Mouse (Mus musculus) C2C12 (cell line): ENCODE data around the gene Usp6nl. TPM values are rescaled to one million over a fixed set of nuclear protein-coding genes. Genes with fewer than 3 reads are reported as not detected.

Experiments
- H3K27me3 ChIP-seq: one replicate; pipeline ENCODE4 v1.6.1; 2011; ENCODE audit not compliant: control insufficient read depth, insufficient read depth, insufficient read length
- H3K36me3 ChIP-seq: one replicate; pipeline ENCODE4 v1.6.1; 2011; ENCODE audit not compliant: control insufficient read depth, insufficient read depth
- H3K4me3 ChIP-seq: one replicate; pipeline ENCODE4 v1.5.1; 2011; ENCODE audit warnings: mild to moderate bottlenecking, control low read depth; ENCODE audit not compliant: poor library complexity, insufficient read depth, severe bottlenecking
- H3K79me2 ChIP-seq: one replicate; pipeline ENCODE4 v1.6.1; 2011; ENCODE audit not compliant: control insufficient read depth, insufficient read depth
- H3K79me3 ChIP-seq: one replicate; pipeline ENCODE4 v1.6.1; 2011; ENCODE audit warnings: low read depth, control low read depth
- H3ac ChIP-seq: one replicate; pipeline ENCODE3; 2011; ENCODE audit warnings: low read depth; ENCODE audit not compliant: control insufficient read depth, insufficient read length
- CEBPB ChIP-seq: IDR thresholded peaks from one replicate; pipeline ENCODE4 v1.6.1; 2011; ENCODE audit warnings: low read depth, mild to moderate bottlenecking, control low read depth, moderate library complexity
- CTCF ChIP-seq: IDR thresholded peaks from one replicate; pipeline ENCODE4 v1.5.1; 2011; ENCODE audit not compliant: control insufficient read depth, insufficient read depth, insufficient read length
- FOSL1 ChIP-seq: IDR thresholded peaks from one replicate; pipeline ENCODE4 v1.8.0; 2011; ENCODE audit warnings: mild to moderate bottlenecking, low read length; ENCODE audit not compliant: poor library complexity, insufficient read depth, severe bottlenecking
- MAX ChIP-seq: IDR thresholded peaks from one replicate; pipeline ENCODE4 v1.6.1; 2011; ENCODE audit warnings: mild to moderate bottlenecking, control low read depth
- MYOD1 ChIP-seq: IDR thresholded peaks from one replicate; pipeline ENCODE4 v1.6.1; 2011; ENCODE audit warnings: low read depth; ENCODE audit not compliant: control insufficient read depth, insufficient read length
- MYOG ChIP-seq: IDR thresholded peaks from one replicate; pipeline ENCODE4 v1.6.1; 2011; ENCODE audit not compliant: control insufficient read depth, insufficient read length; ENCODE audit errors: extremely low read depth
- USF1 ChIP-seq: IDR thresholded peaks from one replicate; pipeline ENCODE4 v1.6.1; 2011; ENCODE audit warnings: low read depth, mild to moderate bottlenecking, control low read depth, moderate library complexity
- polyA plus RNA-seq: library from polyadenylated mRNA; unstranded; fragments of >200 nt; fragmentation: generic; extraction: Trizol; gene quantifications from one replicate; pipeline ENCODE4 v1.2.1, GENCODE M21; 2012; ENCODE audit warnings: missing spikeins

Gene Usp6nl
- polyA plus RNA-seq, 1 experiment: 6.1 TPM

DNA sequence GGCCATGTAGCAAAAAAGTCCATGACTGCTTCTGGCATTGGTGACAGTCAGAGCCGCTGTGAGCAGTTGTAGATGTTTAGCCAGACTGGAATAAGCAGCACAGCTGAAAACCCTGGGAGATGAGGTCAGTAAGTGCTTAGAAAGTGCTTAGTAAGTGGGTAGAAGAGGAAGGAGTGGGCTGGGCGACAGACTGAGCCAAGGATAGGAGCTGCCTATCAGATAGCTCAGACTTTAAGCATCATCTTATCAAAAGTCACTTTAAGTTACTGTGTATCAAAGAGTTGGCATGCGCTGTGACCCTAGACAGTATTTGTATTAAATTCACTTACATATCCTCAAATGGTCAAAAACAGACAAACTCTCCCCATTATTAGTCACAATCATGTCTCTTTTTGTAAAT is 37.7 kb upstream of the Usp6nl start:
- no peak overlapping the region for H3ac ChIP-seq
- no peaks in the 10 kb centered on the region for H3K79me2 ChIP-seq
- no peaks in the 10 kb centered on the region for H3K36me3 ChIP-seq
- H3K79me3 ChIP-seq: no peaks in the 10 kb centered on the region
- TF ChIP-seq FOSL1 (no peak), MYOG (no peak), CTCF (no peak), USF1 (no peak), MAX (no peak), CEBPB (no peak), MYOD1 (no peak)
- H3K4me3 ChIP-seq: no peak overlapping the region
- H3K27me3 ChIP-seq: no peaks in the 10 kb centered on the region

DNA sequence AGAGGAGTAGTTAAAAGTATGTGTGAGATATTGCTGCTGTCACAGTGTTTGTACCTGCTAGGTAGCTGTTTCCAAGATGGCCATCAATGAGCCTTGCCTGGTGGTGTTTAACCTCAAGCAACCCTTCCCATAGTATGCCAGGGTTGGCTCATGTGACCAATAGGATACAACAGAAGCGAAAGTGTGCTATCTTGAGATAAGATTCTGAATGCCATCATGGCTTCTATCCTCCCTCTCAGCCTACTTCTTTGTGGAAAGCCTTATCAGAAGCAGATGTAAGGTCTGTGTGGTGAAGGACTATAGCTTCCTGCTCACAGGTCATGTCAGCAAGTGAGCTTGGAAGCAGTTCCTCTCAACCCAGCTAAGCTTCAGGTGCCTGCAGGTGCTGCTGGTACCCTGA is 36.7 kb upstream of the Usp6nl start:
- no peaks in the 10 kb centered on the region for H3K36me3 ChIP-seq
- H3K79me2 ChIP-seq: no peaks in the 10 kb centered on the region
- H3ac ChIP-seq: no peak overlapping the region
- H3K27me3 ChIP-seq: no peaks in the 10 kb centered on the region
- H3K4me3 ChIP-seq: no peak overlapping the region
- no peaks in the 10 kb centered on the region for H3K79me3 ChIP-seq
- TF ChIP-seq USF1 (no peak), MAX (no peak), CEBPB (no peak), CTCF (no peak), MYOD1 (no peak), FOSL1 (no peak), MYOG (no peak)

DNA sequence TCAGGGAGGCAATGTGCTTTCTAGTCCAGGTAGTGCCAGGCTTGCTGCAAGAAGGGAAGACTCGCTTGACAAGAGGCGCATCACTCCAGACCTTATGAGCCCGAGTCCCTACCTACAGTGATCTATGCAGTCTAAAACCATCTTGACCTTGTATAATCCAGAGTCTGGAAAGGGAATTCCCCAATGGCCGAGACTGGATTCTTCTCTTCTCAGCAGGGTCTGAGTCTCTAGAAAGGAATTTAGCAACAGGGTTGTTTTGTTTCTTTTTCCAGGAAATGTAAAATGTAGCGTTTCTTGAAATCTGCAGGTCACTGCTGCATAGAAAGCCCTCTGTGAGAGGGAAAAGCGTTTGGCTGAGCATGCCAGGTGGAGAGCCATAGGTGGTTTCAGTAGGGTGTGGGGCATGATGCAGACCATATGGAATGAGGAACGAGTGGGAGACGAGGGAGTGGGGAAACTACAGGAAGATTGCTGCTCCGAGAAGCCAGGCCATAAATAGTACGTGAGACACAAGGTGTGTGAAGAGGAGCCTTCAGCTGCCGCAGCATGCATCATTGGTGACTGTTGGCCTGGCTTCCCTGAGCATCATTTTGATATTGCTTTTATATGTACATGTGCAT is 28.5 kb upstream of the Usp6nl start:
- Histone ChIP-seq H3K36me3 (no peaks in the 10 kb centered on the region), H3K79me2 (no peaks in the 10 kb centered on the region), H3K4me3 (no peak overlapping the region), H3ac (no peak overlapping the region), H3K79me3 (no peaks in the 10 kb centered on the region), H3K27me3 (no peaks in the 10 kb centered on the region)
- TF ChIP-seq MAX: no peak

DNA sequence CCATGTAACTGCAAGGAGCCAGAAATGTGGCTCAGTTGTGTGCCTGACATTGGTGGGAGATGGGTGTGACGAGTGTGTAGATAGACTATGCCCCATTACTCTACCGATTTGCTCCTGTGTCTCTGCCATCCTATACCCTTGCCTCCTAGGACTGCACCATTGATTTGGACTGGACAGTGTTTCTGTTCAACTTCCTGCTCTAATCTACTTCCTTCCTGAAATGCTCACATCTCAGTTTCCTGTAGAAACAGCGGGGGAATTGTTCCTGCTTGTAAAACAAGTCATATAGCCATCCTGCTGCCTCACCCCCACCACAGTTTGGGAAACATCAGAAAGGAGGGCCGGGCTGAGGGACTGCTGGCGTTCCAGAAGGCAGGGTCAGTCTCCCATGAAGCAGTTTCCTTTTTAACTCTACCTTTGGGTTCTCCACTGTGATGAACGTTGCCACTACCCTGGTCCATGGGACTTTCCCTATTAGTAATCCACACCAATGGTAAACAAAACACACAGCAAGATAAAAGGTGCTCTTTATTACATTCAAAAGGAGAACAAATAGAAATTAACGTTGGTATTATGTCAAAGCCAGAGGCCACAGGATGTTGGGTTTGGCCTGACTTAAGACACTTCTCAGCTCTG is 27.4 kb upstream of the Usp6nl start:
- Histone ChIP-seq H3K79me3 (no peaks in the 10 kb centered on the region), H3K79me2 (no peaks in the 10 kb centered on the region), H3K4me3 (no peak overlapping the region), H3K36me3 (no peaks in the 10 kb centered on the region), H3K27me3 (no peaks in the 10 kb centered on the region), H3ac (no peak overlapping the region)
- TF ChIP-seq CTCF: no peak

DNA sequence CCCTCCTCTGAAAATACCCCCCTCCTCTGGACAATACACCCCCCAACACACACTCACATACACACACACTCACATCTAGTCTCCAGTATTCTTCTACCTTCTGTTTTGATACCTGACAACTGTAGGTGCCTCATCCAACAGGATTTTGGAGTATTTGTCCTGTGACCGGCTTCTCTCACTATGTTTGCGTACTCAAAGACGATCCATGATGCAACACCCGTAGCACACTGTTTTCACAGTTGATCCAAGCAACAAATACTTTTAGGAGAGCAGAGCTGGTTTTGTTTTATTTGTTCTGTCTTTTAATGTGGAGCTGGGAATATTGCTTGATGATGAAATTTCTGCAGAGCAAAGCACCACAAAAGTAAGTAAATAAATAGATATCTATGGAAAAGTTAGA is 17.7 kb upstream of the Usp6nl start:
- no peaks in the 10 kb centered on the region for H3K36me3 ChIP-seq
- TF ChIP-seq FOSL1 (no peak), USF1 (no peak), MAX (no peak), CEBPB (no peak), MYOG (no peak), CTCF (no peak), MYOD1 (no peak)
- no peaks in the 10 kb centered on the region for H3K79me3 ChIP-seq
- H3K79me2 ChIP-seq: no peaks in the 10 kb centered on the region
- H3K27me3 ChIP-seq: no peaks in the 10 kb centered on the region
- no peak overlapping the region for H3K4me3 ChIP-seq
- H3ac ChIP-seq: no peak overlapping the region

DNA sequence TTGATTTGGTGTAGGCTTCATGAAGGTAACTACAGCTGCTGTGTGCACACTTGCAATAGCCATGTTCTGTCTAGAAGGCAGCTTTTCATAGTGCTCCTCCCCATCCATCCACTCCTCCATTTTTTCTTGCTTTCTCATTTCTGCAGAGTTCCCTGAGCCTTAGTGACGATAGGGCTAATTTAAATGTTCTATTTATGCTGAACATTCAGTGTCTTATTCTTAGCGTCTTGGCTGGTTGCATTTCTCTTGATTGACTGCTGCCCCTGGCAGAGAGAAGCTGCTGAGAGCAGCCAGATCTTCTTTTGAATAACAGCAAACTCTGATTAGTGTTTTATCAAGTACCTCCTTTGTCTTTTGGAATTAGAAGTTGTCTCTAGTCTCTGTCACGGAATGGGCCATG is 15.6 kb upstream of the Usp6nl start:
- Histone ChIP-seq H3K79me2 (no peaks in the 10 kb centered on the region), H3K4me3 (no peak overlapping the region), H3ac (no peak overlapping the region), H3K27me3 (no peaks in the 10 kb centered on the region), H3K79me3 (no peaks in the 10 kb centered on the region), H3K36me3 (no peaks in the 10 kb centered on the region)
- no peak for TF ChIP-seq CEBPB
- TF ChIP-seq CTCF: no peak
- TF ChIP-seq FOSL1: no peak
- no peak for TF ChIP-seq USF1
- no peak for TF ChIP-seq MYOG
- TF ChIP-seq MYOD1: no peak
- no peak for TF ChIP-seq MAX
